Mouse (Mus musculus) bone marrow macrophage, adult 2 months (primary cell): ENCODE data around the gene Ddx19b.

Experiments used
- CTCF ChIP-seq: IDR thresholded peaks from 2 replicates; pipeline ENCODE4 v1.5.1; 2012; ENCODE audit warnings: low read depth, mild to moderate bottlenecking, low read length, moderate library complexity
- POLR2A ChIP-seq: IDR thresholded peaks from 2 replicates; pipeline ENCODE4 v1.6.1; 2012; ENCODE audit warnings: mild to moderate bottlenecking, low read depth, low read length, borderline replicate concordance

DNA sequence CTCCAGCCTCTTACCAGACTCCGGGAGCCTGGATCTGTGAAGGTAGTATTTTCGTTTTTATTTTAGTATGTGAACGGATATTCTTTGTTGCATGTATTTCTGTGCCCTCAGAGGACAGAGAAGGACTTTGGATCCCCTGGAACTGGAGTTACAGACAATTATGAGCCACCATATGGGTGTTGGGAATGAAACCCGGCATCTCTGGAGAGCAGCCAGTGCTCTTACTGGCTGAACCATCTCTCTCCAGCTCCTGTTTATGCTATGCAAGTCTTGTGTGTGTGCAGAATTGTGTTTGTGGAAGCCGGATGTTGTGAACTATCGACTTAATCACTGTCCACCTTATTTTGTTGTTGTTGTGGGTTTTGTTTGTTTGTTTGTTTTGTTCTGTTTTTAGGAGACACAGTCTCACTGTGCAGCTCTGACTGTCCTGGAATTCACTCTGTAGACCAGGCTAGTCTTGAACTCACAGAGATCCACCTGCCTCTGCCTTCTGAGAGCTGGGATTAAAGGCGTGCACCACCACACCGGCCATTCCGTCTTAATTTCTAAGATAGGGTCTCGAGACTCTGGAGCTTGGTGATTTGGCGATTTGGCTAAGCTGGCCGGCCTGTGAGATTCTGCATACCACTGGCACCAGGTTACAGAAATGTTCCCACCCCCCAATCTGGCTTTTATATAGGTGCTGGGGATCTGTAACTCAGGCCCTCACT lies 72.3 kb downstream of the Ddx19b start:
- no peak for TF ChIP-seq POLR2A
- TF ChIP-seq CTCF = no peak
